Mouse (Mus musculus) C2C12 (cell line): ENCODE data around the gene 1700123O20Rik. TPM values are rescaled to one million over a fixed set of nuclear protein-coding genes. Genes with fewer than 3 reads are reported as not detected.

Experiments used
- H3K27me3 ChIP-seq: one replicate; pipeline ENCODE4 v1.6.1; 2011; ENCODE audit not compliant: control insufficient read depth, insufficient read depth, insufficient read length
- H3K36me3 ChIP-seq: one replicate; pipeline ENCODE4 v1.6.1; 2011; ENCODE audit not compliant: control insufficient read depth, insufficient read depth
- H3K4me3 ChIP-seq: one replicate; pipeline ENCODE4 v1.5.1; 2011; ENCODE audit warnings: mild to moderate bottlenecking, control low read depth; ENCODE audit not compliant: poor library complexity, insufficient read depth, severe bottlenecking
- H3K79me2 ChIP-seq: one replicate; pipeline ENCODE4 v1.6.1; 2011; ENCODE audit not compliant: control insufficient read depth, insufficient read depth
- H3K79me3 ChIP-seq: one replicate; pipeline ENCODE4 v1.6.1; 2011; ENCODE audit warnings: low read depth, control low read depth
- H3ac ChIP-seq: one replicate; pipeline ENCODE3; 2011; ENCODE audit warnings: low read depth; ENCODE audit not compliant: control insufficient read depth, insufficient read length
- CEBPB ChIP-seq: IDR thresholded peaks from one replicate; pipeline ENCODE4 v1.6.1; 2011; ENCODE audit warnings: low read depth, mild to moderate bottlenecking, control low read depth, moderate library complexity
- CTCF ChIP-seq: IDR thresholded peaks from one replicate; pipeline ENCODE4 v1.5.1; 2011; ENCODE audit not compliant: control insufficient read depth, insufficient read depth, insufficient read length
- FOSL1 ChIP-seq: IDR thresholded peaks from one replicate; pipeline ENCODE4 v1.8.0; 2011; ENCODE audit warnings: mild to moderate bottlenecking, low read length; ENCODE audit not compliant: poor library complexity, insufficient read depth, severe bottlenecking
- MAX ChIP-seq: IDR thresholded peaks from one replicate; pipeline ENCODE4 v1.6.1; 2011; ENCODE audit warnings: mild to moderate bottlenecking, control low read depth
- MYOD1 ChIP-seq: IDR thresholded peaks from one replicate; pipeline ENCODE4 v1.6.1; 2011; ENCODE audit warnings: low read depth; ENCODE audit not compliant: control insufficient read depth, insufficient read length
- MYOG ChIP-seq: IDR thresholded peaks from one replicate; pipeline ENCODE4 v1.6.1; 2011; ENCODE audit not compliant: control insufficient read depth, insufficient read length; ENCODE audit errors: extremely low read depth
- USF1 ChIP-seq: IDR thresholded peaks from one replicate; pipeline ENCODE4 v1.6.1; 2011; ENCODE audit warnings: low read depth, mild to moderate bottlenecking, control low read depth, moderate library complexity
- polyA plus RNA-seq: library from polyadenylated mRNA; unstranded; fragments of >200 nt; fragmentation: generic; extraction: Trizol; gene quantifications from one replicate; pipeline ENCODE4 v1.2.1, GENCODE M21; 2012; ENCODE audit warnings: missing spikeins

The 1700123O20Rik gene
- polyA plus RNA-seq, 1 experiment = 40.0 TPM

- Histone ChIP-seq H3K36me3 (no peaks in the 10 kb centered on the region), H3K79me3 (no peaks in the 10 kb centered on the region), H3K4me3 (no peak overlapping the region), H3K27me3 (peaks cover 20% of the 10 kb centered on the region), H3ac (no peak overlapping the region), H3K79me2 (no peaks in the 10 kb centered on the region)
- TF ChIP-seq USF1 (no peak), MAX (no peak), CTCF (no peak)
These were observed 13.6 kb downstream of the 1700123O20Rik start for GRCm38 (mm10) chr14:54699586-54699985.

DNA sequence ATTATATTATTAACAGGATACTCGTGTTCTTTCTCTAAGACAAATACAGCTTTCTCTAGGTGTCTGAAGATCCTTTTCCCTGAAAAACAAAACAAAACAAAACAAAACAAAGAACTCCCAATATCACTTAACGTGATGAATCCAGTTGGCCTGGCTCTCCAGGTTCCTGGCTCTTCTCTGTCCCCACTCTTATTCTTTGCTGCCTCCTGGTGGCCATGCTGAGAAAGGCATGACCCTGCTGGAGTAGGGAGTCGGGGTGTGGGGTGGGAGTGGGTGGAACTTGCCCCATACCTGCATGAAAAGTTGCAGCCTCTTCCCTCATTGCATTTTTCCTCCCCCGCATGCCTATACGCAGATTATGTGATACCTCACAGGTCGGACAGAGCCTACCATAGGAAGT, 15.3 kb downstream of the 1700123O20Rik start:
- Histone ChIP-seq H3ac (no peak overlapping the region), H3K36me3 (no peaks in the 10 kb centered on the region), H3K79me2 (no peaks in the 10 kb centered on the region), H3K79me3 (no peaks in the 10 kb centered on the region), H3K27me3 (peaks cover 24% of the 10 kb centered on the region), H3K4me3 (no peak overlapping the region)
- peak; percentile 78 for TF ChIP-seq CTCF
- TF ChIP-seq USF1 = no peak

GRCm38 (mm10) chr14:54703207-54703606, 17.2 kb downstream of the 1700123O20Rik start:
- no peak overlapping the region for H3K4me3 ChIP-seq
- H3K36me3 ChIP-seq = no peaks in the 10 kb centered on the region
- H3K79me3 ChIP-seq = no peaks in the 10 kb centered on the region
- no peak for TF ChIP-seq MYOG
- no peak for TF ChIP-seq CEBPB
- TF ChIP-seq USF1 = no peak
- H3K79me2 ChIP-seq = no peaks in the 10 kb centered on the region
- peaks cover 42% of the 10 kb centered on the region for H3K27me3 ChIP-seq
- no peak overlapping the region for H3ac ChIP-seq

DNA sequence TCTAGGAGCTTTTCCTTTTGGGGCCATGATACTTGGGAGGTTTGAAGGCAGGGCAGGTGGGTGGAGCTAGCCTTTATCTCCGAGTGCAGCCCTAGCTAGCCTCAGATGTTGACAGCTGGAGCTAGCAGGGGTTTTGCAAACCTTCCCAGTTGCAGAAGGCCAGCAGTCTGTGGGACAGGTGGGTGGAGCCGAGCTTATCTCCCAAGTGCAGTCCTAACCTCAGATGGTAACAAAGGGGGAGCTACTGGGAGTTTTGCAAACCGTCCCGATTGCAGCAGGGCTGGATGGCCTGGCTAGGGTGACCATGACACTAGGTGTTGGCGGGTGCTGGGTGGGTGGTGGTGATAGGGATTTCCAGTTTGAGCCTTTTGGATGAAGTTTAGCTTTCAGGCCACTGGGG, 19.8 kb downstream of the 1700123O20Rik start:
- H3K36me3 ChIP-seq = no peaks in the 10 kb centered on the region
- no peaks in the 10 kb centered on the region for H3K79me2 ChIP-seq
- no peak overlapping the region for H3K4me3 ChIP-seq
- TF ChIP-seq MYOG (no peak), USF1 (no peak), MAX (no peak), FOSL1 (no peak), CEBPB (no peak), CTCF (no peak), MYOD1 (no peak)
- peaks cover 68% of the 10 kb centered on the region for H3K27me3 ChIP-seq
- no peaks in the 10 kb centered on the region for H3K79me3 ChIP-seq
- no peak overlapping the region for H3ac ChIP-seq

DNA sequence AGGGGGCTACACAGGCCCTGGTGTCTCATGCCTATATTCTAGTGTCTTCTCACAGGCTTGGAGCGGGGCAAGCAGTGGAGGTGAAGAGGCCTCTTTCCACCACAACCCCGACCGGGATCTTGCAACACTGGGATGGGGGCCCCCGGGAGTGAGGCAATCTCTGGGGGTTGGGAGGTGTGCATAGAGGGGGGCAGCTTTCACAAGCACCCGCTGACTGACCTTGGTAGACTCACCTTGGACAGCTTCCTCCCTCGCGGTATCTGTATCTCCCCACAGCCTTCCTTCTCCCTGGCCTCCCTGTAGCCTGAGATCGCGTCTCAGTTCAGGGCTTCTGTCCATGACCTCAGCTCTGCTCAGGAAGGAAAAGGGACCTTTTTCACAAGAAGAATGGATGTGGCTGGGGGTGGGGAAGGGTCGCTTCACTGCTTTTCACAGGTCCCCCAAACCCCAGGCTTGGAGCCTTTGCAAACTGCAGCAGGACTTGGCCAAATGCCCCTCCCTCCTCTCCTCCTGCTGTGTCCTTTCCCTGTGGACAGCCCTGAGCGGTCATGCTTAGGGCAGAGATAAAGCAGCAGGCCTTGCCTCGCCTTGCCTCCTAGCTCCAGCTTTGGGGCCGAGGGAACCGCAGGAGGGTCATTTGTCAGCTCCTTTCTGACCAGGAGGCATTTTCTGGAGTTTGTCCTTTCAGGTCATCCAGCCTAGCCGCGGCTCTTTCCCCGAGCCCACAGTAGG, 20.7 kb downstream of the 1700123O20Rik start:
- Histone ChIP-seq H3K79me3 (no peaks in the 10 kb centered on the region), H3K27me3 (peaks cover 77% of the 10 kb centered on the region), H3ac (no peak overlapping the region), H3K79me2 (no peaks in the 10 kb centered on the region), H3K4me3 (no peak overlapping the region), H3K36me3 (no peaks in the 10 kb centered on the region)
- TF ChIP-seq MAX (no peak), CEBPB (no peak), USF1 (no peak), MYOG (no peak), FOSL1 (no peak), CTCF (no peak), MYOD1 (no peak)

- TF ChIP-seq FOSL1 = no peak
- no peak for TF ChIP-seq MAX
- TF ChIP-seq CTCF = no peak
- TF ChIP-seq USF1 = no peak
- TF ChIP-seq MYOD1 = no peak
- TF ChIP-seq MYOG = no peak
- TF ChIP-seq CEBPB = no peak
- Histone ChIP-seq H3K4me3 (no peak overlapping the region), H3K27me3 (peaks cover 67% of the 10 kb centered on the region)
These were observed 23.0 kb downstream of the 1700123O20Rik start for GRCm38 (mm10) chr14:54709054-54709453.

More at GRCm38 (mm10) chr14:54709054-54709453, 23.0 kb downstream of the 1700123O20Rik start:
- H3K79me3 ChIP-seq = no peaks in the 10 kb centered on the region
- no peak overlapping the region for H3ac ChIP-seq
- H3K79me2 ChIP-seq = no peaks in the 10 kb centered on the region
- H3K36me3 ChIP-seq = no peaks in the 10 kb centered on the region
